Mouse (Mus musculus): Measurements from ENCODE around the gene Tspear. TPM values are rescaled to one million over a fixed set of nuclear protein-coding genes. Genes with fewer than 3 reads are reported as not detected.

The Tspear gene
- polyA plus RNA-seq, 1 experiment from 2014 or later, result not detected

DNA sequence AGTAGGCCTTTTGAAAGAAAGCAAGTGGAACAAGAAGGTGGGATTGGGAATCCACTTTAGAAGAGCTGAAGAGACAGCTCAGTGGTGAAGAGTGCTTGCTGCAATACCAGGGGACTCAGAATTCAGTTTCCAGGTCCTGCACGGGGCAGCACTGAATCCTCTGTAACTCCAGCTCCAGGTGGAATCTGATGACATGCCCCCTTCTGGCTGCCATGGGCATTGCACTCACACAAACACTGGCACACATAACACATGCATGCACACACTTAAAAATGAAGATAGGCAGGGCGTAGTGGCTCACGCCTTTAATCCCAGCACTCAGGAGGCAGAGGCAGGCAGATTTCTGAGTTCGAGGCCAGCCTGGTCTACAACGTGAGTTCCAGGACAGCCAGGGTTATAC lies 196.2 kb downstream of the Tspear start:
- Histone ChIP-seq H3K9ac (ENCODE audit: low read depth, low read length) (no peak overlapping the region), H3K27ac (ENCODE audit: low read depth, low read length) (no peak overlapping the region), H3K4me1 (ENCODE audit: control insufficient read depth, insufficient read depth, low read length) (no peaks in the 10 kb centered on the region), H3K4me2 (no peak overlapping the region), H3K9me3 (replicated peaks; ENCODE audit: control insufficient read depth, low read length) (no peaks in the 10 kb centered on the region), H3K27me3 (ENCODE audit: control insufficient read depth, insufficient read depth, low read length) (peaks cover 4% of the 10 kb centered on the region; the same call in 1 of the 2 replicates), H3K4me3 (ENCODE audit: low read depth, low read length) (no peak overlapping the region), H3K36me3 (ENCODE audit: control insufficient read depth, insufficient read depth, low read length) (no peaks in the 10 kb centered on the region)
- ATAC-seq (replicated peaks; ENCODE audit: insufficient number of reproducible peaks, low FRiP score, low TSS enrichment), result no peak
- 72% methylated on average over 5 of the region's 5 CpGs for WGBS (ENCODE audit: insufficient replicate concordance)

DNA sequence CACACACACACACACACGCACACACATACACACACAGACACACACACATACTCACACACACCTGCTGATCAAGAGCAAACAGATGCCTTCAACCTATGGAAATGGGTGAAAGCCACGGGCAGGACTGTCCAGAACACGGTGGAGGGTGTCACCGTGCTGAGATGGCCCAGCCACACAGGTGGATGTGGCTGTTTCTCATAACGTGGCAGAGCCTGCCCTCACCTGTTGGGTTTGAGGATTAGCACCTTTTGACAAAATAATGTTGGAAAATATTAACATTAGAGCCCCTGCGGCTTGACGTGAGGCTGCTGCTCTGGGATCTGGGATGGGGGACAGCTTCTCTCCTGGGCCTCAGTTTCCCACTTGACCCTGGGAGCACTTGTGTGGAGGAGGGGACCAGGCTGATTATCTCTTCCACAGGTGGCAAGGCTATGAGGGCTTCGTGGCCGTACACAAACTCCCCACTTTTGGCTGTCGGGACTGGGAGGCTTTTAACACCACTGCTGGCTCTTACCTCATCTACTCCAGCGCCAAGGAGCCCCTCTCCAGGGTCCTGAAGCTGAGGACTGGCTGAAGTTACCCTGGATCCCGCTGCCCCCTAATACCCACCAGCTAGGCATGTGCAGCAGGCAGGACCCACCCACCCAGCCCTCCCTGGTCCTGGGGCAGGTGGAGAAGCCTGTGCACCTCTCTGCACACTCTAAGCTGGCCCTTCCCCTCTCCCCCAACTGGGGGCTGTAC lies 199.8 kb downstream of the Tspear start:
- Histone ChIP-seq H3K4me1 (ENCODE audit: control insufficient read depth, insufficient read depth, low read length) (no peaks in the 10 kb centered on the region), H3K4me3 (ENCODE audit: low read depth, low read length) (no peak overlapping the region), H3K27me3 (ENCODE audit: control insufficient read depth, insufficient read depth, low read length) (peaks cover 4% of the 10 kb centered on the region; the same call in 1 of the 2 replicates), H3K9me3 (replicated peaks; ENCODE audit: control insufficient read depth, low read length) (no peaks in the 10 kb centered on the region; the same call in 1 of the 2 replicates), H3K27ac (ENCODE audit: low read depth, low read length) (no peak overlapping the region), H3K4me2 (no peak overlapping the region), H3K36me3 (ENCODE audit: control insufficient read depth, insufficient read depth, low read length) (no peaks in the 10 kb centered on the region), H3K9ac (ENCODE audit: low read depth, low read length) (no peak overlapping the region)
- 45% methylated on average over 12 of the region's 12 CpGs for WGBS (ENCODE audit: insufficient replicate concordance)
- ATAC-seq (replicated peaks; ENCODE audit: insufficient number of reproducible peaks, low FRiP score, low TSS enrichment), result no peak

DNA sequence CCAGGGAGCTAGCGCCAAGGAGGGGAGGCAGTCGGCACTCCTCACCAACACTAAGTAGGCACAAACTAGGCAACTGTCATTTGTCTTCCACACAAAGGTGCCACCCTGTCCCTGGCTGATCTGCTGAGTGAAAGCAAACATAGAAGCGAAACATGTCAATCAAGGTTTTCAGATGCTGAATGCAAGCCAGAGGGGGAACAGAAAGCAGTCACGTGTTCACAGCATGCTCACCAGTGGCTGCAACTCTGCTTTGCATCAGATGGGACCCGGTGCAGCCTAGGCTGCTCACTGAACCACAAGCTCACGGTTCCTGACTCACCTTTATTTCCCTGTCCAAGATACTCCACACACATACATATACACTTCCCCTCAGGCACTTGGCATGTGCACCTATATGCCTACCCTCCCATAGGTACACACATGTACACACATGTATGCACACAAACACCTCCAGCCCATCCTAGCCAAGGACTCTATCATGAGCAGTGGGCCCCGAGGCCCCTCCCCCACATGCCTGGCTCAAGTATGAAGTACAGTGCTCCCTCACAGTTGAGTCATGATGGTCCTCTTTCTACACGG lies 204.7 kb downstream of the Tspear start:
- Histone ChIP-seq H3K27me3 (ENCODE audit: control insufficient read depth, insufficient read depth, low read length) (0 out of 2 replicates have a peak, but pooled peaks cover under 1% of the 10 kb centered on the region), H3K9ac (ENCODE audit: low read depth, low read length) (no peak overlapping the region), H3K27ac (ENCODE audit: low read depth, low read length) (no peak overlapping the region), H3K4me1 (ENCODE audit: control insufficient read depth, insufficient read depth, low read length) (peaks cover 2% of the 10 kb centered on the region; the same call in 1 of the 2 replicates), H3K9me3 (replicated peaks; ENCODE audit: control insufficient read depth, low read length) (no peaks in the 10 kb centered on the region; the same call in 1 of the 2 replicates), H3K4me2 (no peak overlapping the region), H3K4me3 (ENCODE audit: low read depth, low read length) (no peak overlapping the region), H3K36me3 (ENCODE audit: control insufficient read depth, insufficient read depth, low read length) (no peaks in the 10 kb centered on the region)
- WGBS (ENCODE audit: insufficient replicate concordance), result 76% methylated on average over 8 of the region's 8 CpGs
- no peak for ATAC-seq (replicated peaks; ENCODE audit: insufficient number of reproducible peaks, low FRiP score, low TSS enrichment)

DNA sequence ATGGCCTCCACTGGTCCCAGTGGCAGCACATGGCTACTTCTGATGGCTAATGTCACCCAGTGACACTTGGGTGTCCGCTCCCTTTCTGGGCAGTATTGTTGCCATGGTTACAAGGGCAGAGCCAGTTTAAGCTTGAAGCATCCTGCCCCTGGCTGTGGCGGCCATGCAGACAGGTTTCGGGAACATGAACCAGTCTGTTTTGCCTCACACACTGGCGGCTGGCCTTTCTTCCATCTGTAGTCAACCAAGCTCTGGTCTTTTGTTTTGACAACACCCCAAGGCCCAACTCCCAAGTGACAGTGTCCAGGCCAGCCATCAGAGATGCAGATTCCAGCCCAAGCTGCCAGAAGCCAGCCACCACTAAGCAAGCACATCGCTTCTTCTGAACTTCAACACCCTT lies 209.2 kb downstream of the Tspear start:
- Histone ChIP-seq H3K27ac (ENCODE audit: low read depth, low read length) (no peak overlapping the region), H3K36me3 (ENCODE audit: control insufficient read depth, insufficient read depth, low read length) (no peaks in the 10 kb centered on the region), H3K27me3 (ENCODE audit: control insufficient read depth, insufficient read depth, low read length) (peaks cover 3% of the 10 kb centered on the region; the same call in 1 of the 2 replicates), H3K4me1 (ENCODE audit: control insufficient read depth, insufficient read depth, low read length) (peaks cover 5% of the 10 kb centered on the region; the same call in 1 of the 2 replicates), H3K9ac (ENCODE audit: low read depth, low read length) (no peak overlapping the region), H3K4me3 (ENCODE audit: low read depth, low read length) (no peak overlapping the region), H3K4me2 (no peak overlapping the region), H3K9me3 (replicated peaks; ENCODE audit: control insufficient read depth, low read length) (no peaks in the 10 kb centered on the region)
- ATAC-seq (replicated peaks; ENCODE audit: insufficient number of reproducible peaks, low FRiP score, low TSS enrichment), result no peak
- WGBS (ENCODE audit: insufficient replicate concordance), result 40% methylated on average over 5 of the region's 5 CpGs

DNA sequence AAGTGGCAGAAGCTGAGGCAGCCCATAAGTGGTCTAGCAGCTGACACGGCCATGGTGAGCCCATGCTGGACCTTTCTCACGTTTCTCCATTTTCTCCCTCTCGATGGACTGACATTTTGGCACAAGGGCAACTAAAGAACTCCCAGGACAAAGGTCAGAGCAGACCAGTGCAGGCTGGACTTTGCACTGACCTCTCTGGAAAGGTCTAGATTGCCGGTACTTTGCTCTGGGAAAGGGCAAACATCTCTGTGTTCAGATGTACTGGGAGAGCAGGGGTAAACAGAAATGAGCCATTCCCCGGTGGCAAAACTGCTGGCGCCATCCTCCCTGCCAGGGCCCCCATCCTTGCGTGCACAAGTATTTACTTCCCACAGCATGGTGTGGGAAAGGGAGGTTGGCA lies 213.8 kb downstream of the Tspear start:
- no peak for ATAC-seq (replicated peaks; ENCODE audit: insufficient number of reproducible peaks, low FRiP score, low TSS enrichment)
- H3K27ac ChIP-seq (ENCODE audit: low read depth, low read length), result no peak overlapping the region

DNA sequence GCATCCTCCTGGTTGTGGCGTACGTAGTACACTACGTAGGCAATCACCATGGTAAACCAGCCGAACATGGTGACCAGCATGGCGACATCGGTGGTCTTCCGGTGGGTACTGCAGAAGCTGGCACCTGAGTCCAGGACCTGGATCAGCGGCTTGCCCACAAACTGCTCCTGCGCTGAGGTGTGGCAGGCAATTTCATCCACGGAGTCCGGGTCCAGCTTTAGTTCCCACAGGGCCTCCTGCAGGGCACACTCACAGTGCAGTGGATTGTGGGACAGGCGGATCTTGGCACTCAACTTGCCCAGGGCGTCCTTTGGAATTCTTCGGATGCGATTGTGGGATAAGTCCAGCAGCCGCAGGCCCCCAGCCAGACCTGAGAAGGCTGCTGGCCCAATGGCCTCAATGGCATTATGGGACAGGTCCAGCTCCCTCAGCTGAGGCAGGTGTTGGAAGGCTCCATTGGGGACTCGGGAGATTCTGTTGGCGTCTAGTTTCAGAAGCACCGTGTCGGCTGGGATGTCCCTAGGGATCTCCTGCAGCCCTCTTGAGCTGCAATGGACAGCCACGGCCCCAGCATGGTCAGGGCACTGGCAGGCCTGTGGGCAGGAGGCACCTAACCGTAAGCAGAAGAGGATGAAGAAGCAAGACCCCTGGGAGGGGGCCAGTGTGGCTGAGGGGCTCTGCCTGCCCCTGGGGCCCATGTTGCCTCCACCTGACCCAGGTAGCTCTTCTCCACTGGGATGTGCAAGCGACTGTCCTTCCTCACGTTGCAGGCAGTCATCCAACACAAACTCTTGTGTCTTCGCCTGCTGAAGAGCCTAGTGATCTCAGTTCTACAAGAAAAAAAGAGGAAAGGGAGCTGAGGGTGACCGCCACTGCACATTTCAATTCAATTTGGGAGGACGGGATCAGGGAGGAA lies 214.8 kb downstream of the Tspear start:
- no peak for ATAC-seq (replicated peaks; ENCODE audit: insufficient number of reproducible peaks, low FRiP score, low TSS enrichment)
- no peak overlapping the region for H3K4me3 ChIP-seq (ENCODE audit: low read depth, low read length)
- no peaks in the 10 kb centered on the region for H3K36me3 ChIP-seq (ENCODE audit: control insufficient read depth, insufficient read depth, low read length)
- no peaks in the 10 kb centered on the region for H3K9me3 ChIP-seq (replicated peaks; ENCODE audit: control insufficient read depth, low read length)
- peaks cover 16% of the 10 kb centered on the region for H3K27me3 ChIP-seq (ENCODE audit: control insufficient read depth, insufficient read depth, low read length)
- no peak overlapping the region for H3K9ac ChIP-seq (ENCODE audit: low read depth, low read length)
- no peak overlapping the region for H3K27ac ChIP-seq (ENCODE audit: low read depth, low read length)
- WGBS (ENCODE audit: insufficient replicate concordance), result 86% methylated on average over 27 of the region's 27 CpGs
- peak overlapping the region; percentile 96 for H3K4me2 ChIP-seq
- H3K4me1 ChIP-seq (ENCODE audit: control insufficient read depth, insufficient read depth, low read length), result peaks cover 2% of the 10 kb centered on the region; the same call in 1 of the 2 replicates

More for the DNA sequence above, 213.8 kb downstream of the Tspear start:
- no peak overlapping the region for H3K4me3 ChIP-seq (ENCODE audit: low read depth, low read length)
- WGBS (ENCODE audit: insufficient replicate concordance), result 80% methylated on average over 7 of the region's 7 CpGs
- no peaks in the 10 kb centered on the region for H3K36me3 ChIP-seq (ENCODE audit: control insufficient read depth, insufficient read depth, low read length)
- H3K4me1 ChIP-seq (ENCODE audit: control insufficient read depth, insufficient read depth, low read length), result peaks cover 5% of the 10 kb centered on the region; the same call in 1 of the 2 replicates
- H3K9ac ChIP-seq (ENCODE audit: low read depth, low read length), result no peak overlapping the region
- H3K9me3 ChIP-seq (replicated peaks; ENCODE audit: control insufficient read depth, low read length), result no peaks in the 10 kb centered on the region
- peaks cover 16% of the 10 kb centered on the region for H3K27me3 ChIP-seq (ENCODE audit: control insufficient read depth, insufficient read depth, low read length)
- H3K4me2 ChIP-seq, result no peak overlapping the region

DNA sequence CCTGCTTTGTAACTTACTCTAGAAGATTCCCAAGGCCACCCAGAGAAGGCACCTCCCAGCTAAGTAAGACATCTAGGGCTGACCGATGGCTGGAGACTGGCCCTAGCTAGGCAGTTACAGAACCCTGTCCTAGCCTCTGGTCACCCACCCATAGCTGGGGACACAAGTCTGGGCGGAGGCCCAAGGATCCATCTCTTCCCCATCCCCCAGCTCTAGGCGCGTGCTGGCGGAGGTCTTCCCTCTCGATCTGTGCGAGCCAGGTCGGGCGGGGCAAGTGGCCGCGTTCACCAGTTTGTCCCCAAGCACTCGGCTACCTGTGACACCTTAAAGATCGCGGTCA lies 215.5 kb downstream of the Tspear start:
- peak overlapping the region; percentile 69 for H3K9ac ChIP-seq (ENCODE audit: low read depth, low read length)
- no peaks in the 10 kb centered on the region for H3K4me1 ChIP-seq (ENCODE audit: control insufficient read depth, insufficient read depth, low read length)
- no peaks in the 10 kb centered on the region for H3K9me3 ChIP-seq (replicated peaks; ENCODE audit: control insufficient read depth, low read length)
- H3K27ac ChIP-seq (ENCODE audit: low read depth, low read length), result no peak overlapping the region
- H3K4me2 ChIP-seq, result peak overlapping the region; percentile 96
- 2% methylated on average over 14 of the region's 14 CpGs for WGBS (ENCODE audit: insufficient replicate concordance)
- ATAC-seq (replicated peaks; ENCODE audit: insufficient number of reproducible peaks, low FRiP score, low TSS enrichment), result no peak
- H3K36me3 ChIP-seq (ENCODE audit: control insufficient read depth, insufficient read depth, low read length), result no peaks in the 10 kb centered on the region
- H3K27me3 ChIP-seq (ENCODE audit: control insufficient read depth, insufficient read depth, low read length), result peaks cover 16% of the 10 kb centered on the region
- peak overlapping the region; percentile 60 for H3K4me3 ChIP-seq (ENCODE audit: low read depth, low read length)

DNA sequence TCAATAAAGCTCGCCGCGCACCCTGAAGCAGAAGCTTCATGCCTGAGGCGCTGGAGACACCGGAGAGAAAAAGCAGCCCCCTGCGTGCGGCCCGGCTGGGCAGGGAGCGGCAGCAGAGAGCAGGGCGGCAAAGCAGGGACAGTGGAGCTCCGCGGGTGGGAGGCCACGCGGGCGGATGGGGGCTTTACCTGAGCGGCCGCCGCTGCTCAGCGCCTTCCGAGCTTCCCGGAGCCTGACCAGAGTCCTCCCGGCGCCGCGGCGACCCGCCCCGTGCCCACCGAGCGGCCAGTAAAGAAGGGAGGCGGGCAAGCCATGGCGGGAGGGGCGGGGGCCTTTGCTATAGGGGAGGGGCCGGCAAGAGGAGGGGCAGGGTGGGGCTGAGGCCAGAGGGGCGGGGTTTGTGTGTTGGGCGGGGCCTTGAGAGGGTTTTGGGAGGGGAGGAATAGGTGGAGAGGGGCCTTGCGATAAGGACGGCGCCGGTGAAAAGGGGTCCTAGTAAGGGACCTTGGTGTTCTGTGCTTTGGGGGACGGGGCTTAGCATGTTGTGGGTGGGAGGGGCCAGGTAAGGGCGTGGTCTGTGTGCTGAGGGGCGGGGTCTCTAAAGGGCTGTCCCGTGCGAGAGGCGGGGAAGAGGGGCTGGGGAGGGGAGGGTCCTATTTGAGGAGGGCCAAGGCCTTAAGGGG lies 216.0 kb downstream of the Tspear start, which contains the start of gene Lrrc3:
TSS of gene Lrrc3 (minus strand) at position 326 of the 683 bp plus-strand sequence.
- H3K36me3 ChIP-seq (ENCODE audit: control insufficient read depth, insufficient read depth, low read length), result no peaks in the 10 kb centered on the region
- peak within 1 kb of the TSS; percentile 96 for H3K4me2 ChIP-seq
- peak within 1 kb of the TSS; percentile 60 for H3K4me3 ChIP-seq (ENCODE audit: low read depth, low read length)
- H3K27ac ChIP-seq (ENCODE audit: low read depth, low read length), result no peak within 1 kb of the TSS
- ATAC-seq (replicated peaks; ENCODE audit: insufficient number of reproducible peaks, low FRiP score, low TSS enrichment), result peak; percentile 76
- H3K4me1 ChIP-seq (ENCODE audit: control insufficient read depth, insufficient read depth, low read length), result no peaks in the 10 kb centered on the region
- H3K9me3 ChIP-seq (replicated peaks; ENCODE audit: control insufficient read depth, low read length), result no peaks in the 10 kb centered on the region
- 1% methylated on average over 45 of the region's 46 CpGs for WGBS (ENCODE audit: insufficient replicate concordance)
- H3K27me3 ChIP-seq (ENCODE audit: control insufficient read depth, insufficient read depth, low read length), result peaks cover 16% of the 10 kb centered on the region
- peak within 1 kb of the TSS; percentile 69 for H3K9ac ChIP-seq (ENCODE audit: low read depth, low read length)

All from heart, embryonic 11.5 days (tissue).